ENCODE assay signal across 8 mouse cellular contexts in the genomic region with DNA sequence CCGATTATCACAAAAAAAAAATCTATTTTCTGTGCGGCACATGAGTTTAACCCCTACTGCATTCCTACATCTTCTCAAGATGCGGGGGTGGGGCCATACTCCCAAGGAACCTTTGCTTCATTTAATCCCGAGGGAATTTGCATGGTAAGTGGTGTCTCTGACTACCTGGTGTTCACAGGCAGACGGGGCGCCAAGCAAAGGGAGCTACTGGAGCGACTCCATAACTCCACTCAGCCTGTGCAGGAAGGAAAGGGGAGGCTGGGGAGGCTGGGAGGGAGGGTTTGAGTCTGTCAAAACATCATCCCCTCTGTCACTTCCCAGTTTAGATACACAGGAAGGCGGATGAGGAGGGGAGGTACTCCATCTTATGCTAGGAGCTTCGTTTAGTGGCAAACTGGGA.
DNase-seq lines count a peak whose midpoint lies in the region; ATAC-seq and TF ChIP-seq lines count a peak whose summit lies in the region.
"Had no signal": no experiment of that assay in that cellular context is flagged by ENCODE, and none has a peak within 500 bp of the region (broad histone marks: within the 10 kb centered on the region; RNA-seq: fewer than 3 reads in every experiment).

No protein-coding gene starts in this region.

- H3K4me1 ChIP-seq in forebrain, embryonic 16.5 days (replicated peaks; ENCODE audit: control insufficient read depth, insufficient read depth, low read length), result peaks cover 21% of the 10 kb centered on the region
- no peaks in the 10 kb centered on the region for H3K4me1 ChIP-seq in stomach, postnatal 0 days (replicated peaks; ENCODE audit: control insufficient read depth, insufficient read depth)
- H3K4me1 ChIP-seq: liver, embryonic 13.5 days had no signal

- TF ChIP-seq CTCF in stomach, postnatal 0 days (IDR thresholded peaks at IDR 0.05; ENCODE audit: low read depth), result no peak

- peak overlapping the region; percentile 62 for H3K27ac ChIP-seq in forebrain, embryonic 16.5 days (ENCODE audit: low read length)
- peak overlapping the region; percentile 69 for H3K27ac ChIP-seq in stomach, postnatal 0 days (replicated peaks)
- H3K27ac ChIP-seq: liver, embryonic 13.5 days had no signal

- peaks cover 21% of the 10 kb centered on the region for H3K36me3 ChIP-seq in forebrain, embryonic 16.5 days (ENCODE audit: control insufficient read depth, insufficient read depth)
- H3K36me3 ChIP-seq in stomach, postnatal 0 days (ENCODE audit: control insufficient read depth, insufficient read depth, low read length), result peaks cover 28% of the 10 kb centered on the region

- no peak overlapping the region for H3K4me3 ChIP-seq in forebrain, embryonic 16.5 days (replicated peaks; ENCODE audit: low read length)
- no peak overlapping the region for H3K4me3 ChIP-seq in stomach, postnatal 0 days (ENCODE audit: low read depth, low read length)
- H3K4me3 ChIP-seq: liver, embryonic 13.5 days had no signal

- H3K9me3 ChIP-seq in forebrain, embryonic 16.5 days (ENCODE audit: control insufficient read depth, low read length), result no peaks in the 10 kb centered on the region
- H3K9me3 ChIP-seq in stomach, postnatal 0 days (ENCODE audit: control insufficient read depth, low read length), result no peaks in the 10 kb centered on the region
- H3K9me3 ChIP-seq: liver, embryonic 13.5 days had no signal

- peak; percentile 60 for ATAC-seq in forebrain, embryonic 16.5 days
- no peak for ATAC-seq in stomach, postnatal 0 days (ENCODE audit: low FRiP score, low TSS enrichment)

- H3K9ac ChIP-seq in forebrain, embryonic 16.5 days (replicated peaks; ENCODE audit: low read depth, low read length), result no peak overlapping the region
- H3K9ac ChIP-seq in stomach, postnatal 0 days (ENCODE audit: low read length), result no peak overlapping the region
- H3K9ac ChIP-seq: liver, embryonic 13.5 days had no signal

- H3K27me3 ChIP-seq in forebrain, embryonic 16.5 days (replicated peaks; ENCODE audit: control insufficient read depth, insufficient read depth, low read length), result no peaks in the 10 kb centered on the region
- no peaks in the 10 kb centered on the region for H3K27me3 ChIP-seq in stomach, postnatal 0 days (ENCODE audit: control insufficient read depth, insufficient read depth, low read length)
- H3K27me3 ChIP-seq: liver, embryonic 13.5 days had no signal

- H3K4me2 ChIP-seq in forebrain, embryonic 16.5 days (ENCODE audit: low read length), result no peak overlapping the region
- no peak overlapping the region for H3K4me2 ChIP-seq in stomach, postnatal 0 days (replicated peaks; ENCODE audit: low read depth)
- H3K4me2 ChIP-seq: liver, embryonic 13.5 days had no signal

- 57% methylated on average over 9 of the region's 9 CpGs for WGBS in forebrain, embryonic 16.5 days
- 57% methylated on average over 9 of the region's 9 CpGs for WGBS in stomach, postnatal 0 days

- peak; percentile 47 for DNase-seq in right cerebral cortex, postnatal 4 days
- DNase-seq in right cerebral cortex, adult 2 months (ENCODE audit: low spot score in 2 of 2), result no peak
- peak; percentile 65 to 70 for DNase-seq in kidney, postnatal 36 days
- DNase-seq in stomach, postnatal 0 days (ENCODE audit: low spot score), result no peak
- no peak for DNase-seq in ovary, adult 18-20 months (ENCODE audit: low spot score)
- DNase-seq in left cerebral cortex, adult 9 months (ENCODE audit: low spot score in 2 of 2), result no peak
- DNase-seq: liver, embryonic 13.5 days had no signal

- no peak for TF ChIP-seq EP300 in stomach, postnatal 0 days (optimal IDR thresholded peaks at IDR 0.05)

Comparison
In these comparisons a context has a peak if more than half of its experiments do, and no peak if none do; other contexts are left out.
1. DNase-seq: peak in right cerebral cortex, postnatal 4 days (single experiment) and kidney, postnatal 36 days (2 of 2); none in right cerebral cortex, adult 2 months (0 of 2), stomach, postnatal 0 days (single experiment), ovary, adult 18-20 months (single experiment) and left cerebral cortex, adult 9 months (0 of 2).